Mouse (Mus musculus): Measurements from ENCODE around the gene Tspan12. TPM values are rescaled to one million over a fixed set of nuclear protein-coding genes. Genes with fewer than 3 reads are reported as not detected.
A peak's percentile ranks its signal among the peaks of the same experiment; 100 is the strongest.

The Tspan12 gene
- polyA plus RNA-seq, 1 experiment from 2014 or later = 85.3 TPM

GRCm38 (mm10) chr6:21839244-21839814 lies 13.0 kb downstream of the Tspan12 start:
- H3K9ac ChIP-seq (ENCODE audit: low read length) = no peak overlapping the region
- H3K27ac ChIP-seq (ENCODE audit: low read length) = no peak overlapping the region; the same call in 1 of the 2 replicates
- no peak overlapping the region for H3K4me2 ChIP-seq (ENCODE audit: low read depth, low read length)
- no peaks in the 10 kb centered on the region for H3K27me3 ChIP-seq (ENCODE audit: control insufficient read depth, insufficient read depth, low read length)
- H3K36me3 ChIP-seq (ENCODE audit: control insufficient read depth, insufficient read depth) = peaks cover 13% of the 10 kb centered on the region; the same call in 1 of the 2 replicates
- no peak for ATAC-seq (replicated peaks; ENCODE audit: extremely low read depth, insufficient read depth, low FRiP score)
- H3K9me3 ChIP-seq (replicated peaks; ENCODE audit: control insufficient read depth, low read length) = no peaks in the 10 kb centered on the region
- WGBS = 54% methylated on average over 10 of the region's 10 CpGs
- H3K4me1 ChIP-seq (ENCODE audit: control insufficient read depth, insufficient read depth, low read length) = peaks cover 12% of the 10 kb centered on the region
- H3K4me3 ChIP-seq (ENCODE audit: low read length) = no peak overlapping the region

GRCm38 (mm10) chr6:21833531-21833930 lies 18.8 kb downstream of the Tspan12 start:
- ATAC-seq (replicated peaks; ENCODE audit: extremely low read depth, insufficient read depth, low FRiP score) = no peak
- Histone ChIP-seq H3K4me3 (ENCODE audit: low read length) (no peak overlapping the region), H3K4me2 (ENCODE audit: low read depth, low read length) (no peak overlapping the region), H3K36me3 (ENCODE audit: control insufficient read depth, insufficient read depth) (peaks cover 25% of the 10 kb centered on the region), H3K27me3 (ENCODE audit: control insufficient read depth, insufficient read depth, low read length) (no peaks in the 10 kb centered on the region), H3K4me1 (ENCODE audit: control insufficient read depth, insufficient read depth, low read length) (no peaks in the 10 kb centered on the region), H3K9me3 (replicated peaks; ENCODE audit: control insufficient read depth, low read length) (no peaks in the 10 kb centered on the region), H3K27ac (ENCODE audit: low read length) (no peak overlapping the region), H3K9ac (ENCODE audit: low read length) (no peak overlapping the region)
- WGBS = 90% methylated on average over 4 of the region's 4 CpGs

GRCm38 (mm10) chr6:21831871-21832270 lies 20.4 kb downstream of the Tspan12 start:
- H3K27me3 ChIP-seq (ENCODE audit: control insufficient read depth, insufficient read depth, low read length) = no peaks in the 10 kb centered on the region
- no peaks in the 10 kb centered on the region for H3K9me3 ChIP-seq (replicated peaks; ENCODE audit: control insufficient read depth, low read length)
- no peak overlapping the region for H3K4me3 ChIP-seq (ENCODE audit: low read length)
- no peak overlapping the region for H3K9ac ChIP-seq (ENCODE audit: low read length)
- no peaks in the 10 kb centered on the region for H3K4me1 ChIP-seq (ENCODE audit: control insufficient read depth, insufficient read depth, low read length)
- WGBS = 73% methylated on average over 3 of the region's 3 CpGs
- ATAC-seq (replicated peaks; ENCODE audit: extremely low read depth, insufficient read depth, low FRiP score) = no peak
- H3K27ac ChIP-seq (ENCODE audit: low read length) = no peak overlapping the region
- peaks cover 25% of the 10 kb centered on the region for H3K36me3 ChIP-seq (ENCODE audit: control insufficient read depth, insufficient read depth)
- H3K4me2 ChIP-seq (ENCODE audit: low read depth, low read length) = no peak overlapping the region

- H3K9ac ChIP-seq (ENCODE audit: low read length) = no peak overlapping the region
- H3K9me3 ChIP-seq (replicated peaks; ENCODE audit: control insufficient read depth, low read length) = no peaks in the 10 kb centered on the region
- WGBS = 83% methylated on average over 6 of the region's 6 CpGs
- H3K36me3 ChIP-seq (ENCODE audit: control insufficient read depth, insufficient read depth) = peaks cover 24% of the 10 kb centered on the region
- no peak overlapping the region for H3K27ac ChIP-seq (ENCODE audit: low read length)
- no peak overlapping the region for H3K4me2 ChIP-seq (ENCODE audit: low read depth, low read length)
- ATAC-seq (replicated peaks; ENCODE audit: extremely low read depth, insufficient read depth, low FRiP score) = no peak
- H3K4me1 ChIP-seq (ENCODE audit: control insufficient read depth, insufficient read depth, low read length) = no peaks in the 10 kb centered on the region
- no peak overlapping the region for H3K4me3 ChIP-seq (ENCODE audit: low read length)
- H3K27me3 ChIP-seq (ENCODE audit: control insufficient read depth, insufficient read depth, low read length) = no peaks in the 10 kb centered on the region
Observed at GRCm38 (mm10) chr6:21830931-21831330, 21.4 kb downstream of the Tspan12 start.

- Histone ChIP-seq H3K27ac (ENCODE audit: low read length) (no peak overlapping the region), H3K4me2 (ENCODE audit: low read depth, low read length) (no peak overlapping the region), H3K4me3 (ENCODE audit: low read length) (no peak overlapping the region), H3K9ac (ENCODE audit: low read length) (no peak overlapping the region), H3K36me3 (ENCODE audit: control insufficient read depth, insufficient read depth) (peaks cover 14% of the 10 kb centered on the region), H3K4me1 (ENCODE audit: control insufficient read depth, insufficient read depth, low read length) (no peaks in the 10 kb centered on the region), H3K9me3 (replicated peaks; ENCODE audit: control insufficient read depth, low read length) (no peaks in the 10 kb centered on the region), H3K27me3 (ENCODE audit: control insufficient read depth, insufficient read depth, low read length) (no peaks in the 10 kb centered on the region)
- 76% methylated on average over 7 of the region's 7 CpGs for WGBS
- ATAC-seq (replicated peaks; ENCODE audit: extremely low read depth, insufficient read depth, low FRiP score) = no peak
Observed at GRCm38 (mm10) chr6:21829930-21830329, 22.4 kb downstream of the Tspan12 start.

GRCm38 (mm10) chr6:21828437-21828836 lies 23.9 kb downstream of the Tspan12 start:
- H3K9me3 ChIP-seq (replicated peaks; ENCODE audit: control insufficient read depth, low read length) = no peaks in the 10 kb centered on the region
- no peak overlapping the region for H3K9ac ChIP-seq (ENCODE audit: low read length)
- H3K36me3 ChIP-seq (ENCODE audit: control insufficient read depth, insufficient read depth) = peaks cover 7% of the 10 kb centered on the region; the same call in 1 of the 2 replicates
- no peak overlapping the region for H3K27ac ChIP-seq (ENCODE audit: low read length)
- WGBS = 66% methylated on average over 4 of the region's 4 CpGs
- H3K4me2 ChIP-seq (ENCODE audit: low read depth, low read length) = no peak overlapping the region
- H3K4me3 ChIP-seq (ENCODE audit: low read length) = no peak overlapping the region
- H3K4me1 ChIP-seq (ENCODE audit: control insufficient read depth, insufficient read depth, low read length) = peaks cover 3% of the 10 kb centered on the region; the same call in 1 of the 2 replicates
- H3K27me3 ChIP-seq (ENCODE audit: control insufficient read depth, insufficient read depth, low read length) = no peaks in the 10 kb centered on the region
- ATAC-seq (replicated peaks; ENCODE audit: extremely low read depth, insufficient read depth, low FRiP score) = no peak

GRCm38 (mm10) chr6:21828001-21828400 lies 24.3 kb downstream of the Tspan12 start:
- H3K9me3 ChIP-seq (replicated peaks; ENCODE audit: control insufficient read depth, low read length) = no peaks in the 10 kb centered on the region
- ATAC-seq (replicated peaks; ENCODE audit: extremely low read depth, insufficient read depth, low FRiP score) = no peak

GRCm38 (mm10) chr6:21823694-21824093 lies 28.6 kb downstream of the Tspan12 start:
- Histone ChIP-seq H3K36me3 (ENCODE audit: control insufficient read depth, insufficient read depth) (no peaks in the 10 kb centered on the region), H3K27ac (ENCODE audit: low read length) (peak overlapping the region; percentile 86), H3K27me3 (ENCODE audit: control insufficient read depth, insufficient read depth, low read length) (no peaks in the 10 kb centered on the region), H3K9me3 (replicated peaks; ENCODE audit: control insufficient read depth, low read length) (no peaks in the 10 kb centered on the region), H3K9ac (ENCODE audit: low read length) (peak overlapping the region; percentile 20; the same call in 1 of the 2 replicates), H3K4me2 (ENCODE audit: low read depth, low read length) (peak overlapping the region; percentile 62), H3K4me3 (ENCODE audit: low read length) (no peak overlapping the region), H3K4me1 (ENCODE audit: control insufficient read depth, insufficient read depth, low read length) (peaks cover 11% of the 10 kb centered on the region; the same call in 1 of the 2 replicates)
- no peak for ATAC-seq (replicated peaks; ENCODE audit: extremely low read depth, insufficient read depth, low FRiP score)
- 80% methylated on average over 7 of the region's 7 CpGs for WGBS

More at GRCm38 (mm10) chr6:21828001-21828400, 24.3 kb downstream of the Tspan12 start:
- no peaks in the 10 kb centered on the region for H3K27me3 ChIP-seq (ENCODE audit: control insufficient read depth, insufficient read depth, low read length)
- peaks cover 7% of the 10 kb centered on the region; the same call in 1 of the 2 replicates for H3K4me1 ChIP-seq (ENCODE audit: control insufficient read depth, insufficient read depth, low read length)
- no peak overlapping the region for H3K27ac ChIP-seq (ENCODE audit: low read length)
- 84% methylated on average over 7 of the region's 7 CpGs for WGBS
- H3K4me3 ChIP-seq (ENCODE audit: low read length) = no peak overlapping the region
- no peak overlapping the region for H3K9ac ChIP-seq (ENCODE audit: low read length)
- H3K36me3 ChIP-seq (ENCODE audit: control insufficient read depth, insufficient read depth) = peaks cover 5% of the 10 kb centered on the region; the same call in 1 of the 2 replicates
- no peak overlapping the region for H3K4me2 ChIP-seq (ENCODE audit: low read depth, low read length)

GRCm38 (mm10) chr6:21823281-21823680 lies 29.0 kb downstream of the Tspan12 start:
- peaks cover 11% of the 10 kb centered on the region; the same call in 1 of the 2 replicates for H3K4me1 ChIP-seq (ENCODE audit: control insufficient read depth, insufficient read depth, low read length)
- peak overlapping the region; percentile 62 for H3K4me2 ChIP-seq (ENCODE audit: low read depth, low read length)
- peak overlapping the region; percentile 86 for H3K27ac ChIP-seq (ENCODE audit: low read length)
- no peaks in the 10 kb centered on the region for H3K27me3 ChIP-seq (ENCODE audit: control insufficient read depth, insufficient read depth, low read length)
- H3K9me3 ChIP-seq (replicated peaks; ENCODE audit: control insufficient read depth, low read length) = no peaks in the 10 kb centered on the region
- 22% methylated on average over 8 of the region's 8 CpGs for WGBS
- H3K36me3 ChIP-seq (ENCODE audit: control insufficient read depth, insufficient read depth) = no peaks in the 10 kb centered on the region
- H3K4me3 ChIP-seq (ENCODE audit: low read length) = peak overlapping the region; percentile 33
- peak overlapping the region; percentile 43 for H3K9ac ChIP-seq (ENCODE audit: low read length)
- ATAC-seq (replicated peaks; ENCODE audit: extremely low read depth, insufficient read depth, low FRiP score) = peak; percentile 89

All from heart, embryonic 16.5 days (tissue).